Mouse (Mus musculus) layer of hippocampus, postnatal 10 days (tissue): Measurements from ENCODE around the gene Slfn9. TPM values are rescaled to one million over a fixed set of nuclear protein-coding genes. Genes with fewer than 3 reads are reported as not detected.
"Not testable (repeated sequence)": the region's sequence is repeated elsewhere in the genome, so short reads cannot be mapped to it uniquely, and the experiment has no call there.

ENCODE experiments used
- DNase-seq, 2 experiments: peaks; one replicate each; pipeline ENCODE4 v3.0.0; 2021; ENCODE audit warnings: low spot score in 2 of 2
- long read RNA-seq: library from polyadenylated mRNA; stranded (forward); transcript quantifications from one replicate; pipeline ENCODE4 v2.0.0, GENCODE M21; 2023
- total RNA-seq, 2 experiments: library from RNA; stranded (reverse); gene quantifications; 2 replicates each; pipeline ENCODE4 v1.2.3; 2021

The Slfn9 gene
- total RNA-seq: under 1 TPM; 0.91 to 0.98 TPM
- long read RNA-seq: 0 reads

DNA sequence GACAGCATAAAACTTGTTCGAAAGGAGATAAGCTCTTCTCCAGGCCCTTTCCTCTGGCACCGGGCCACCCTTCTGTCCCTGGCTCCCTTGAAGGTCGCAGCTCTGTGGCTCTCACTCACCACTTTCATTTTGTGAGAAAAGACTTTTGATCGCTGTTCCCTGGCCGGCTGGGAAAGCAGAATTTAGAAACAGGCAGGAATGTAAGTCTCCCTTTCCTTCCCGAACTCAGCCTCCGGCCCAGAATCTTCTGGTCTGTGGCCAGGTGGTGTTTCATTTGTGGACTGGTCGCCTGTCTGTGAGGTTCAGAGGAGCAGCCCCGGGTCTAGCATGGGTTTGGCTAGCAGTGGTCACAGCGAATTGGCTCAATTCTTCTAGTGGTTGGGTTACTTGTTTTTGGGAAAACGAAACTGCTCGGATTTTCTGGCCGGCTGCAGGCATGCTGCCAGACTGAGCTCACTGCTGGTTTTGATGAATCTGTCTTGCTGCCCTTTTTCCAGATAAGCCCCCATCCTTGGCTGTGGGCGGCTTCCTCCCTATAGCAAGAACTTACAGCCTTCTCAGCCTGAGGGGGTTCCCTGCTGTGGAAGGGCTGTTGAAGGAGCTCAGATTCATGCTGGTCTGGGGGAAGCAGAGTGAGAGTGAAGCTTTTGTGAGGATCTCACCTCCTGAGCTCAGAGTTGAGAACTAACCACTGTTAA lies at the start of gene Slfn9:
Gene Slfn9 (minus strand): TSS at position 362 of the 698 bp plus-strand sequence.
- peak; percentile 25 to 34 for DNase-seq

DNA sequence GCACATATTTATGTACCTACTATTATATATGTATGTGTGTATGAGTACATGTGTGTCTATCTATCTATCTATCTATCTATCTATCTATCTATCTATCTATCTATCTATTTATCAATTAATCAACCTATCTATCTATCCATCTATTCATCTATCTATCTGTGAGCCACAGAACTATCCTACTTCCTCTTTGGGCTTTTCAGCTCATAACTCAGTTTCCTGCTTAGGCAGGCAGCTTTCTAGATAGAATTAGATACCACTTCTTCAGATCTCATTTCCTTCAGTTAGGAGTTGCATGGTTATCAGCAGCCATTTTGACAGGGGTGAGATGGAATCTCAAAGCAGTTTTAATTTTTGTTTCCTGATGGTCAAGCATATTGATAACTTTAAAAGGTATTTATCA lies 49.4 kb upstream of the Slfn9 start:
- no peak for DNase-seq

DNA sequence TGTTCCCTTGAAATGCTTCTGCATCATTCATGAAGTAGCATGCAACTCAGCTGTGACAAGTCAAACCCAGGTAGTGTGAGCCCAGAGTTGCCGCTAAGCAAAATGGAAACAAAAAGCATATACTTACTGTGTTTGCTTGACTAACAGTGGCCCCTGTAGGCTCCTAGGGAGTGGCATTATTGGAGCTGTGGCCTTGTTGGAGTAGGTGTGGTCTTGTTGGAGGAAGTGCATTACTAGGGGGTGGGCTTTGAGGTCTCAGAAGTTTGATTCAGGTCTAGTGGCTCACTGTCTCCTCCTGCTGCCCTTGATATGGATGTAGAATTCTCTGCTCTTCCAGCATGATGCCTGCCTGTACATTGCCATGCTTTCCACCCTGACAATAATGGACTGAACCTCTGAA lies 48.7 kb upstream of the Slfn9 start:
- DNase-seq: no peak

DNA sequence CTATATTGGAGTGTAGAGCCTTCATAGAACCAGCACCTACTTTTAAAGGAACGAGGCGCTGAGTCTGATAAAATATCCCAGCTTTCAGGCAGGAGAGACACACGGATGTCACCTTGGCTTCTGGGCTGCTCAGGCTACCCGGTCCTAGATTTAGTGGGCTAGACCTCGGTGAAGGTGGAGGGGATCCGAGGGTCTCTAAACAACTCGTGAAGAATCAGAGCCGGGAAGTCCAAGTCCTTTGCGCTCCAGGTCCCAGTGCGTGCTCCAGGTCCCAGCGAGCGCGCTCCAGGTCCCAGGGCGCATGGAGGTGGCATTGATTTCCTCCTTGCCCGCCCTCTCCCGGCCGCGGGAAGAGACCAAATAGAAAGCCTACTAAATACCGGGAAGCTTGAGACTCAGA lies 48.2 kb upstream of the Slfn9 start:
- no peak for DNase-seq

DNA sequence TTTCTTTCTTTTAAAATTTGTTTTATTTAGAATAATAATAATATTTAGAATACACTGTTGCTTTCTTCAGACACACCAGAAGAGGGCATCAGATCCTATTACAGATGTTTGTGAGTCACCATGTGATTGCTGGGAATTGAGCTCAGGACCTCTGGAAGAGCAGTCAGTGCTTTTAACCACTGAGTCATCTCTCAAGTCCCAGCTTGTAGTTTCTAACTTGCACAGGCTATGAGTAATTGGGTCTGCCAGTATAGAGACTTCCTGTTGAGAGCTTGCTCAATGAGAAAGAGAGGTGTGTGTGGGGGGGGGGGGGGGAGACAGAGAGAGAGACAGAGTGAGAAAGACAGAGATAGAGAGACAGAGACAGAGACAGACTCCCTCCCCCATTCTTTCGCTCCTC lies 47.5 kb upstream of the Slfn9 start:
- DNase-seq: no peak

DNA sequence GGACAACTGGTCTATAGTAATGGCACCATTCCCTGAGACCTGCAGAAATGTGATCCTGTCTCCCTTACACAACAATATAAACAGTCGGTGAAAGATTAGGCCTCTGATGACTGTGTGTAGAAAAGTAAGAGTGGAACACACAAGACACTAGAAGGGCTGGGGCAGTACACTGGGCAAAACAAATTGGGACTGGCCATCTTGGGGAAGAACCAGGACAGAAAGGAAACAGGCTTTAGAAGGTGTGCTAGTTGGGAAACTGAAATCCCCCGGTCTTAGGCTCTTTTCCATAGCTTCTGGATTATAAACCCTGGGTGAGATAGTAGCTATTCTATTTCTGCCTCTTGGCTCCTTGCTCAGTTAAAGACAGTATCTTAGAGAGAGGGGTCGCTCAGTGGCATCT lies 47.1 kb upstream of the Slfn9 start:
- not testable (repeated sequence) for DNase-seq

DNA sequence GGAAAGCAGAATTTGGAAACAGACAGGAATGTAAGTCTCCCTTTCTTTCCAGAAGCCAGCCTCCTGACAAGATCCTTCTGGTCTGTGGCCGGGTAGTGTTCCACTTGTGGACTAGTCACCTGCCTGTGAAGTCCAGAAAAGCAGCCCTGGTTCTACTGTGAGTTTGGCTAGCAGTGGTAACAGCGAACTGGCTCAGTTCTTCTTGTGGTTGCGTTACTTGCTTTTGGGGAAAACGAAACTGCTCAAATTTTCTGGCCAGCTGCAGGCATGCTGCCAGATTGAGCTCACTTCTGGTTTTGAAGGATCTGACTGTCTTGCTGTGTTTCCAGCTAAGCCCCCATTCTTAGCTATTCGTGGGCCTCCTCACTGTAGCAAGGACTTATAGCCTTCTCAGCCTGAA lies 29.0 kb upstream of the Slfn9 start, which contains the start of gene Slfn8:
Gene Slfn8 (minus strand): TSS at position 190 of the 400 bp plus-strand sequence.
- DNase-seq: peak; percentile 7 to 16

DNA sequence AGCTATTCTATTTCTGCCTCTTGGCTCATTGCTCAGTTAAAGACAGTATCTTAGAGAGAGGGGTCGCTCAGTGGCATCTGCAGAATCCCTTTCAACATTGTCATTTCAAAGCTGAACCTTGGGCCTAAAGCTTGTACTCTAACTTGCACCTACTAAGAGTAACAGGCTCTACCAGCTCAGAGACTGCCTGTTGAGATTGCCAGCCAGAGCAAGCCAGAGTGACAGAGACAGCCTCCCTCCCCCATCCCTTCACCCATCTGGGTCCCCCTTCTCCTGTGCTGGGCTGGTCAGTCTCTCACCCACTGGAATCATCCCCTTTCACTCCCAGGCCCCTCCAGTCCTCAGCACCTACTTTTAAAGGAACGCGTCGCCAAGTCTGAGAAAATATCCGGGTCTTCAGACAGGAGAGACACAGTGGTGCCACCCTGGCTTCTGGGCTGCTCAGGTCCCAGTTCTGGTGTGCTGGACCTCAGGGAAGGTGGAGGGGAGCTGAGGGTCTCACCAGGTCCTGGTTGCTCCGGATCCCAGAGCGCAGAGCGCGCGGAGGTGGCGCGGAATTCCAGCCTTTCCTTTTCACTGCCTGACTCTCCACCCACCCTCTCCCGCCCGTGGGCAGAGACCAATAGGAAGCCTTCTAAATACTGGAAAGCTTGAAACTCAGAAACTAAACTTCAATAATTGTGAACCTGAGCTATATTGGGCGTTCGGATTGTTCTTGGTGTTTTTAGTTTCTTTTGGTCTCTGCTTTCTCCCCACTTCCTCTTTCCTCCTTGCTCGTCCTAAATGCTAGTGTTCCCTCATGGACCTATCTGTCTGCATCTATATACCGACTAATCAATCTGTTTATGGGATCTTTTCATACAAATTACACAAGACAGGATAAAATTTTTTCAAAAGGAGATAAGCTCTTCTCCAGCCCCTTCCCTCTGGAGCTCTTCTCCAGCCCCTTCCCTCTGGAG lies 28.2 kb upstream of the Slfn9 start:
- not testable (repeated sequence) for DNase-seq

DNA sequence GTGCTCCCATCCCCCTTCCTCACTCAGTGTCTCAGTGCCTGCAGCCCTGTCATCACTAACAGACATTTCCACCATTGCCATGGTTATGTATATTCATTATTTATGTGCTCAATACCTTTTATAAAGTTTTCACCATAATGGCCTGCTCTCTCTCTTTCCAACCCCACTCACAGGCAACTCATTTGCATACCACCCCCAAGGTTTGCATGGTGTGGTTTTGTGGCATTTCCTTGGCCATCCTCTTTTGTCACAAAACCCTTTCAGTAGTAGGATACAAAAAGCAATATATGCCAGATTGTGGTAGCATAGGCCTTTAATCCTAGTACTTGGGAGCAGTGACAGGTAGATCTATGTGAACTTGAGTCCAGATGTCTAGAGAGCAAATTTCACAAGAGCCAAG lies 24.5 kb upstream of the Slfn9 start:
- no peak for DNase-seq

DNA sequence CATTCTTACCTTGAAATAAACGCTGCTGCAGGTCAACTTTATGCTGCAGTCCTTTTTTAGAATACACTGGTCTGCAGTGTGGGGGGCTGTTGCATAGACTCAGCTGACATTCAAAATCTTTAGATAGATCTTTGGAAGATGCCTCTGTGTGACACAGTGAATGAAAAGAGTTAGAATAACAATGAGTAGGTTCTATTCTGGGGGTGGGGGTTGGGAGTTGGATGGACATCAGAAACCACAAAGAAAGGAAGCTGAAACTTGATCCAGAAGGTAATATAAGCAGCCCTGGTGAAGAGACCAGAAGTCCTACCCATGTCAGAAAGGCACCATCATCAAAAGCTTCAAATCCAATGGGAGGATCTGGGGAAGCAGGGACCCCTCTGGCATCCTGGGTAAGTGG lies 21.7 kb upstream of the Slfn9 start:
- DNase-seq: no peak

DNA sequence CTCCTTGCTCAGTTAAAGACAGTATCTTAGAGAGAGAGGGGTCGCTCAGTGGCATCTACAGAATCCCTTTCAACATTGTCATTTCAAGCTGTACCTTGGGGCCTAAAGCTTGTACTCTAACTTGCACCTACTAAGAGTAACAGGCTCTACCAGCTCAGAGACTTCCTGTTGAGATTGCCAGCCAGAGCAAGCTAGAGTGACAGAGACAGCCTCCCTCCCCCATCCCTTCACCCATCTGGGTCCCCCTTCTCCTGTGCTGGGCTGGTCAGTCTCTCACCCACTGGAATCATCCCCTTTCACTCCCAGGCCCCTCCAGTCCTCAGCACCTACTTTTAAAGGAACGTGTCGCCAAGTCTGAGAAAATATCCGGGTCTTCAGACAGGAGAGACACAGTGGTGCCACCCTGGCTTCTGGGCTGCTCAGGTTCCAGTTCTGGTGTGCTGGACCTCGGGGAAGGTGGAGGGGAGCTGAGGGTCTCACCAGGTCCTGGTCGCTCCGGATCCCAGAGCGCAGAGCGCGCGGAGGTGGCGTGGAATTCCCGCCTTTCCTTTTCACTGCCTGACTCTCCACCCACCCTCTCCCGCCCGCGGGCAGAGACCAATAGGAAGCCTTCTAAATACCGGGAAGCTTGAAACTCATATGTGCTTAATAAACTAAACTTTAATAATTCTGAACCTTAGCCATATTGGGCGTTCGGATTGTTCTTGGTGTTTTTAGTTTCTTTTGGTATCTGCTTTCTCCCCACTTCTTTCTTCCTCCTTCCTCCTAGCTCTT lies 831 bp downstream of the Slfn9 start:
- not testable (repeated sequence) for DNase-seq

DNA sequence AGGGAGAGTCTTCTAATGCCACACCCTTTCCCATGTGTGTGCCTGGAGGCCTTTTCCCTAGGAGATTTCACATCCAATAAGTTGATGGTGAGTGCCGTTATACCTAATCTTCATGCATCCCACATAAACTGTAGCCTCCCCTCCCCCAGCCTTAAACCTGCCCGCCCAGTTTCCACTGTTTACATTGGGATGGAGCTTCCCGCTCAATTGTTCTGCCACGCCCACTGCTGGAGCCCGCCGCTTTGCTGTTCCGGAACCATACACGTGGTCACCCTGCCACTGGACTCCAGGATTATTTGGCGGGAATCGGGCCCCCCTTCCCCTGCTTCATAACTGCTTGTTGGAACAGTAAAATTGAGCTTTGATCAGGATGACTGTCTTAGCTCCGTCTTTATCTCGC lies 2.3 kb downstream of the Slfn9 start:
- no peak for DNase-seq

DNA sequence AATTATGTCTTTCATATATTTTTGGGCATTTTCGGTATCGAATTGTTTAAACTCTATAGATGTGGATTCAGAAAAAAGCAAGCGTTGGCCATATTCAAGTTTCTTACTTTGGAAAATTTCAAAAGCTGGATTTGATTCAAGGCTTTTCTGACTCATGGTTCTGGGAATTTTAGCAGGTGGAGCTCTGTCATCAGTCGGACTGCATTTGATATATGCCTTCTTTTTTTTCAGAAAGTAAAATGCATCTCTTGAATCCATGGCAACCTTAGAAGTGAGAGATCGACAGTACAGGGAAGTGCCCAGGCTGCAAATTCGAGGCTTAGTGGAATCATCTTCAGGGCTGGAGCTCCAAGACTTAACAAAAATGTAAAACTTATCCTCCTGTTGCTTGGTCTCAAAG lies 4.0 kb downstream of the Slfn9 start:
- DNase-seq: no peak

DNA sequence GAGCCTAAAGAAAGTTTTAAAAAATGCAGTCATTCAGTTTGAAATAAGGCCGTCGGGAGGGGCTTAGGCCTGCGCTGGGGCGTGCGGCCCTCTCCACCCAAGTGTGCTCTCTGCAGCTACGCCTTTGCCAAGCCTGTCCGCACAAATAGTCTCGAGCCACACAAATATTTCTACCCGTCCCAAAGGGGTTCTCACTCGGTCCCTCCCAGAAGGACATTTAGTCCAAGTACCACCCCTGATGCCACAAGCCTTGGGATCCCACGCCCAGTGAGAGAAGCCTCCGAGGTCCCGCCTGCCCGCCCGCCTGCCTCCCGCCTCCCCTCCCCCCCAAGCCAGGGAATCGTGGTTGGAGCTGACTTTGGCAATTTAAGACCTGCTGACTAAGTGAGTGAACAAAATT lies 8.4 kb downstream of the Slfn9 start:
- no peak for DNase-seq

DNA sequence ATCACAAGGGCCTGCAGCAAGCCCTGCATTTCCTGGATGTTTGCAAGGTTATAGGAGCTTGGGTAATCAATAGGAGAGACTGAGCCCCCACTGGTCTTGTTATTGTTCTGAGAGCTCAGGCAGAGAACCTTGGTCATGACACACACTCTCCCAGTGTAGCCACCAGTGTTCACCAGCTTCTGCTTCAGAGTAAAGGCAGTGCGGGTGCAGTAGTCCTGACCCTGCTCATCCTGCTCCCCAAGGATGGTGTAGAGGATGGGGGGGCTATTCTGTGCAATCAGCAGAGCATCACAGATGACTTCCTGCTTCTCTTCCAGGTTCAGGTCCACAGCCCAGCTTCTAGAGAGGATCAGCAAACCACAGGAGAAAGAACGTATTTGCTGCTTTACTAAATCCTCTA lies 9.2 kb downstream of the Slfn9 start:
- DNase-seq: not testable (repeated sequence)

DNA sequence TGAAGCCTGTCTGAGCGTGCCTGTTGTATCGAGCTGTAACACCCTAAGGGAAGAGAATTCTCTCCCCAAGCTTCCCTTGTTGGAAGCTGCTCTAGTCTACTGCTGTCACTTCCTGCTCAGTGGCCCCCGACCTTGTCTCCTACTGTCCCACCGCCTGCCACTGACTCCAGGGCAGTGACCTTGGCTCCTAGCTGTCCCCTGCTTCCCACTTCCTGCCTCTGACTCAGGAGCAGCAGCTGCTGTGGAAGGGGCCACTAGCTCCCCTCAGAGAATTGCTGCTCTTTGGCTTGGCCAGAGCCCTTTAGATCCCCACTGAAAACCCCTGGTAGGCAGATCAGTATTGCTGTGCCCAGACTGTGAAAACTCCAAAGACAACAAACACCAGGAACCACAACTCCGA lies 17.7 kb downstream of the Slfn9 start:
- DNase-seq: no peak

DNA sequence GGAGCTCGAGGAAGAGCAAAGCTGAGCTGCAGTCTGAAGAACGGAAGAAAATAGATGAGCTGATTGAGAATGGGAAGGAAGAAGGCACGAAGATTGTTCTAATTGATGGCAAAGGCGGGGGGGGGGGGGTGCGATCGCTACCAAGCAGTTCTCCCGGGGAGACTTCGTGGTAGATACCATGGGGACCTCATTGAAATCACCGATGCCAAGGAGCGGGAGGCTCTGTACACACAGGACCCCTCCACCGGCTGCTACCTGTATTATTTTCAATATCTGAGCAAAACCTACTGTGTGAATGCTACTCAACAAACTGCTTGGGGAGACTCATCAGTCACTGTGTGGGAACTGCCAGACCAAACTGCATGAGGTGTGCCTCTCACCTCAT lies 20.0 kb downstream of the Slfn9 start:
- no peak for DNase-seq

DNA sequence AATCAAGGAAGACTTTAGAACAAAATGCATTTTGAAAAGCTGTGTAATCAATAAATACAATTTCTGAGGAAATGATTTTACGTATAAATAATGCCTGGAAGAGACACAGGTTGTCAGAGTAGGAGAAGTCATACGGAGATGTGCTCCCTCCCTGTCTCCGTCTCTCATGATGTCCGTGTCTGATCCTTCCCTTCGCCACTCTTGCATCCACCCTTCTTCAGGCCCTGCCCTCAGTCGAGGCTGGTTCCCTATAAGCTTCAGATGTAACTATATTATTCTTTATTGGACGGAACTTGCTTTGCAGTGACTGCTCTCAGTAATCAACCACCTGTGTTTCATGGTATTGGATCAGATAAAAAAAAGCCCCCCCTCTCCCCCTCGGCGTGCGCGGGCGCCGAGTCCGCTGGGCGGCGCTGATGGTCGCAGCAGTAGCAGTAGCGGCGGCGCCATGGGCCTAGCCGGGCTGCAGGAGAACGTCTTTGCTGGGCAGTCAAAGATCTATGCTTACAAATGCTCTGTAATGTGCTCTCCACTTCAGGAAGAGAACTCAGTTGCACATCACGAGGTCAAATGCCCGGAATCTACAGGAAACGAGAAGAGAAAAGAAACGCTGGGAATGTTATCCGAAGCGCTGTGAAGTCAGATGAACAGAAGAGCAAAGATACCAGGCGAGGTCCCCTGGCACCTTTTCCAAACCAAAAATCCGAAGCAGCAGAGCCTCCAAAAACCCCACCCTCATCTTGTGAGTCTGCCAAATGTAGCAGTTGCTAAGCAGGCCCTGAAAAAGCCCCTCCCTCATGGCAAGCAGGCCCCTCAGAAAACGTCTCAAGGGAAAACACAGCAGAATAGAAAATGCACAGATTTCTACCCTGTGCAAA lies 20.7 kb downstream of the Slfn9 start:
- DNase-seq: peak; percentile 26 to 56

DNA sequence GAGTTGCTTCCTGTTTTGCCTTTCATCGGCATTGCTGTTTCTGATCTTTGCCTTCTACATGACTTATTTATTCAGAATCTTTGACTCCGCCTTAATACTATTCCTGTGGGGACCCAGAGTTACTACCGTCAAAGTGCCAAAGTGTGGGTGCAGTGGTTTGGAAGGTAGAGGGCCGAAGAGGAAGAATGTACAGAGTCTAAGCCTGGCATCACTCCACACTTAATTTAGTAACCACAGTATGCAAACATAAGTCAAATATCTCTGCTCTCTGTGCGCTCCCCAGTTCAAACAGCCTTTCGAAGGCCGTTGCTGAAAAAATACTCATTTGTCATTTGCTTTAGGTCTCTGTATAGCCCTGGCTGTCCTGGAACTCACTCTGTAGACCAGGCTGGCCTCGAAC lies 29.4 kb downstream of the Slfn9 start:
- DNase-seq: no peak

DNA sequence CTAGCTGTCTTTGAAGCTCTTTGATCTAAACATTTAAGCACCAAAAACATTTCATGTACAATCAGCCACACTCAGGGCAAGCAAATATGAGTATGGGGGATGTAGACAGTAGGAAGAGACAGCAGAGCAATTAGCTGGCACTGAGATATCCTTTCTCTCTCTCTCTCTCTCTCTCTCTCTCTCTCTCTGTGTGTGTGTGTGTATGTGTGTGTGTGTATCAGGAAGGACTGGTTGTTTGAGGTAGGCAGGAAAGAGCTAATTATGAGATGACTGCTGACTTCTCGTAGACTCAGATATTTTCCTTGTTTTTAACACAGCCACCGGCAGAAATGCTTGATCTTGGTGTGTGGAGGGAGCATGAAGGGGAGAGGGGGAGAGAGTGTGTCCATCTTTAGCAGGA lies 29.9 kb downstream of the Slfn9 start:
- DNase-seq: no peak

DNA sequence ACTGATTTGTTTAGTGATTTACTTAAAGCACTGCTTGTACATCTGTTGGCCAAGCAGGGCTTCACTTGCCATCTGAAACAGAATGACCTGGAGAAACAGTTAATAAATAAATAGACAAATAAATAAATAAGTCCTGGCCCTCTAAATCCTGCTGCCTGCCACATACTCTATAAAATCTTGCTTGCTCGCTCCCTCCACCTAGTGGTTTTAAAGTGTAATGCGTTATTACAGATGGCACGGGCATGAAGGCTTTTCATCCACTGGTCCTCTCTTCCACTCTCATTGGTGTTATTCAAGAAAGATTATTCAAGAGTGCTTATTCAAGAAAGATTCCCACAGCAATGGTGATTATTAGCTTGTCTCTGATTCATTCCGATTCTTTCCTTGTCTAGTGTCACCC lies 32.0 kb downstream of the Slfn9 start:
- peak; percentile 13 to 32 for DNase-seq
